Mouse (Mus musculus) lung, embryonic 14.5 days (tissue): Measurements from ENCODE around the gene Rbm34. TPM values are rescaled to one million over a fixed set of nuclear protein-coding genes. Genes with fewer than 3 reads are reported as not detected.

ENCODE experiments used
- ATAC-seq: fragments of 200-750 bp; cut with Nextera tagmentation; 2 replicates; pipeline ENCODE4 v1.8.0; 2017; ENCODE audit warnings: mild to moderate bottlenecking, moderate TSS enrichment, moderate library complexity; ENCODE audit not compliant: insufficient read depth
- DNase-seq: peaks from one replicate; pipeline ENCODE4 v3.0.0-alpha.2; 2015
- H3K27ac ChIP-seq: fragments of 300-500 bp; sonication (generic); 2 replicates; pipeline ENCODE4 v1.5.1; 2014; ENCODE audit warnings: low read depth, mild to moderate bottlenecking, moderate library complexity
- H3K27me3 ChIP-seq: fragments of 300-500 bp; sonication (generic); 2 replicates; pipeline ENCODE4 v1.6.1; 2014; ENCODE audit warnings: low read length, control low read depth; ENCODE audit not compliant: insufficient read depth
- H3K36me3 ChIP-seq: fragments of 300-500 bp; sonication (generic); 2 replicates; pipeline ENCODE4 v1.6.1; 2014; ENCODE audit warnings: control low read depth; ENCODE audit not compliant: insufficient read depth
- H3K4me1 ChIP-seq: fragments of 300-500 bp; sonication (generic); 2 replicates; pipeline ENCODE4 v1.6.1; 2014; ENCODE audit warnings: antibody characterized with exemption, control low read depth; ENCODE audit not compliant: insufficient read depth
- H3K4me2 ChIP-seq: fragments of 300-500 bp; sonication (generic); 2 replicates; pipeline ENCODE4 v1.6.1; 2014; ENCODE audit warnings: mild to moderate bottlenecking
- H3K4me3 ChIP-seq: fragments of 300-500 bp; sonication (generic); 2 replicates; pipeline ENCODE4 v1.5.1; 2014; ENCODE audit warnings: low read depth, low read length
- H3K9ac ChIP-seq: fragments of 300-500 bp; sonication (generic); 2 replicates; pipeline ENCODE4 v1.6.1; 2014
- H3K9me3 ChIP-seq: fragments of 300-500 bp; sonication (generic); 2 replicates; pipeline ENCODE4 v1.6.1; 2016; ENCODE audit warnings: low read depth, low read length, control low read depth
- CTCF ChIP-seq: IDR thresholded peaks from 2 replicates; pipeline ENCODE4 v1.5.1; 2016; ENCODE audit warnings: antibody characterized with exemption, low read depth
- WGBS: fragments of 180-500 bp; shearing (Covaris S2); extraction: QIAGEN DNeasy Blood & Tissue Kit; methylation state at CpG from one replicate; pipeline ENCODE4 v1.1.7; 2014; 5-methylcytosine and 5-hydroxymethylcytosine counted together
- polyA plus RNA-seq: library from polyadenylated mRNA; unstranded; fragments of >200 nt; fragmentation: Nextera tagmentation; extraction: Ambion mirVana; gene quantifications from 2 replicates; pipeline ENCODE4 v1.2.1, GENCODE M21; 2014

The Rbm34 gene
- polyA plus RNA-seq, 1 experiment from 2014 or later = 26.6 TPM

DNA sequence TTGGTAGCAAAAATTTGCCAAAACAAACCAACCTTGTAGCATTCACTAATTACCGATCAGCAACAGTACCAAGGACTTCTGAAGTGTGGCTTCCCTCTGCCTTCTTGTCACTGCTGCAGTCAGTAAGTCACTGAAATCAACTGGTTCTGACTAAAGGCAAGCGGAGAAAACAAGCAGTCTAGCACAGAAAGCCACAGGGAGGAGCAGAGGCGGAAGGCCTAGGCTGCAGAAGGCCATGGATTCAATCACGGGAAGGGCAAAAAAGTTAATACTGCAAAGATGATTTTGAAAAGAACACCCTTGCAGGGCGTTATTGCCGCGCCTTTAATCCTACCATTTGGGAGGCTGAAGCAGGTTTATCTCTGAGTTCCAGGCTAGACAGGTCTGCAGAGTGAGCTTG lies 27.3 kb downstream of the Rbm34 start:
- Histone ChIP-seq H3K4me1 (peaks cover 5% of the 10 kb centered on the region; the same call in 1 of the 2 replicates), H3K27ac (no peak overlapping the region), H3K9me3 (no peaks in the 10 kb centered on the region), H3K4me3 (peak overlapping the region; percentile 85; the same call in 1 of the 2 replicates), H3K9ac (peak overlapping the region; percentile 93), H3K4me2 (peak overlapping the region; percentile 70), H3K27me3 (no peaks in the 10 kb centered on the region), H3K36me3 (peaks cover 26% of the 10 kb centered on the region)
- no peak for ATAC-seq
- 86% methylated on average over 7 of the region's 7 CpGs for WGBS
- no peak for TF ChIP-seq CTCF
- no peak for DNase-seq

DNA sequence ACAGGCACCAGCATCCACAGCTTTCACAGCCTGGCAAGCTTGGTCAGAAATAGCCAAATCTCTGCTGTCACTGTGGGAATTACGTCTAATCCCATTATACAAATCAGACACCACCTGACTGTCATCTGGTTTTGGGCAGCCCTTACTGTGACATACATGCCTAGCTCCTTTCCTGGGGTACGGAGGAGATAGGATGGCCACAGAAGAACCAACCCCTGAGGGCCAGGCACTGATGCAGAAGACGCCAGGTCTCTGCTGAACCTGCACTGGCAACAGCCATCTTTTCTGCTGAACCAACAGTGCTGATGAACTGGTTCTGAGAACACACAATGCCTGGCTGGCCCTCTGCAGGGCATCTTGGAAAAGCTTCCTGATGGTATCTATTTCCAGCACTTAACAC lies 33.5 kb downstream of the Rbm34 start:
- Histone ChIP-seq H3K9me3 (no peaks in the 10 kb centered on the region), H3K27ac (no peak overlapping the region), H3K4me3 (no peak overlapping the region), H3K27me3 (no peaks in the 10 kb centered on the region), H3K4me2 (no peak overlapping the region), H3K4me1 (no peaks in the 10 kb centered on the region), H3K36me3 (peaks cover 71% of the 10 kb centered on the region), H3K9ac (no peak overlapping the region)
- DNase-seq (no peak), ATAC-seq (no peak)
- no peak for TF ChIP-seq CTCF
- WGBS = 88% methylated on average over 3 of the region's 3 CpGs

GRCm38 (mm10) chr8:126935932-126936331 lies 34.9 kb downstream of the Rbm34 start:
- no peak overlapping the region for H3K9ac ChIP-seq
- H3K9me3 ChIP-seq = no peaks in the 10 kb centered on the region
- no peaks in the 10 kb centered on the region for H3K27me3 ChIP-seq
- H3K4me3 ChIP-seq = no peak overlapping the region
- no peaks in the 10 kb centered on the region for H3K4me1 ChIP-seq
- ATAC-seq = no peak
- peaks cover 84% of the 10 kb centered on the region for H3K36me3 ChIP-seq
- H3K4me2 ChIP-seq = no peak overlapping the region
- no peak overlapping the region for H3K27ac ChIP-seq
- no peak for DNase-seq
- TF ChIP-seq CTCF = peak; percentile 64

GRCm38 (mm10) chr8:126935387-126935786 lies 35.5 kb downstream of the Rbm34 start:
- no peak for ATAC-seq
- 92% methylated on average over 2 of the region's 2 CpGs for WGBS
- no peak for TF ChIP-seq CTCF
- Histone ChIP-seq H3K9me3 (no peaks in the 10 kb centered on the region), H3K4me1 (no peaks in the 10 kb centered on the region), H3K9ac (no peak overlapping the region), H3K27ac (no peak overlapping the region), H3K4me3 (no peak overlapping the region), H3K4me2 (no peak overlapping the region), H3K36me3 (peaks cover 89% of the 10 kb centered on the region), H3K27me3 (no peaks in the 10 kb centered on the region)
- DNase-seq = no peak

DNA sequence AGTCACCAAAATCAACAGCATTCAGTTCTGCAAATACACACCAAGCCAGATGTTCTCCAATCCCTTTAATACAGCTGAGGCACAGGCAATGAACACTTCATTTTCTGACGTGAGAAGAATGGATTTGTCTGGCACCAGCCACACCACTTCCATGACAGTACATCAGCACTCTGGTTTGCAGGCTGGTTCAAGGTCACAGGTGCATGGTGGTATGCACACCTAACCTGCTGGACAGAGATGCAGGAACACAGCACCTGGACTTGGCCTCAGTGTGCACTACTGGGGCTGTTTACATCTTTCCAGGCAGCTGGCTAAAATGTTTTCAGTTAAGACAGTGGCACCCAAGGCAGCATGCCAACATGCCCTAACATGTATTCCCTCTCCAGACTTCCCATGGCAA lies 38.2 kb downstream of the Rbm34 start:
- WGBS = 53% methylated on average over 1 of the region's 1 CpGs
- peaks cover 86% of the 10 kb centered on the region for H3K36me3 ChIP-seq
- no peak overlapping the region for H3K9ac ChIP-seq

DNA sequence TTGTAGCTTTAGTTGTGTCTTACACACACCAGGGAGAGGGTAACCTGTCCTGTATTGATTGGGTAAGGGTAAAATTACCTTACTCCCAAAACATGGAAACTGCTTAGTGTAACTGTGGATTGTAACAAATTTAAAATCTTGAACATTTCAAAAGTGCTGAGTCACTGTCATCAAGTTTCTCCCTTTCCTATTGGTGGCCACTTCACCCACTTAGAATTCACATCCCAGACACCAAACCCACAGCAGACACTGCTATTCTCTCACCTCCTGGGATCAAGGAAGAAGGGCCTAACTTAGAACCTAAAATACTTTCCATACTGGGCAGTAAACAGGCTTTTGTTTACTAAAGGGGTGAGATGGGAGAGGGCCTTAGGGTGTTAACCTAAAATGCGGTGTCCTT lies 38.6 kb downstream of the Rbm34 start:
- DNase-seq (no peak), ATAC-seq (no peak)
- H3K9ac ChIP-seq = no peak overlapping the region
- 82% methylated on average over 1 of the region's 1 CpGs for WGBS
- peaks cover 82% of the 10 kb centered on the region for H3K36me3 ChIP-seq
- no peaks in the 10 kb centered on the region for H3K27me3 ChIP-seq
- H3K4me2 ChIP-seq = no peak overlapping the region
- no peaks in the 10 kb centered on the region for H3K4me1 ChIP-seq
- no peak for TF ChIP-seq CTCF
- H3K9me3 ChIP-seq = no peaks in the 10 kb centered on the region
- no peak overlapping the region for H3K4me3 ChIP-seq
- no peak overlapping the region for H3K27ac ChIP-seq

More for the DNA sequence above, 38.2 kb downstream of the Rbm34 start:
- no peak overlapping the region for H3K27ac ChIP-seq
- H3K27me3 ChIP-seq = no peaks in the 10 kb centered on the region
- DNase-seq = no peak
- no peak overlapping the region for H3K4me2 ChIP-seq
- ATAC-seq = no peak
- H3K4me3 ChIP-seq = no peak overlapping the region
- no peaks in the 10 kb centered on the region for H3K9me3 ChIP-seq
- no peaks in the 10 kb centered on the region for H3K4me1 ChIP-seq
- no peak for TF ChIP-seq CTCF

GRCm38 (mm10) chr8:126931720-126932119 lies 39.2 kb downstream of the Rbm34 start:
- Histone ChIP-seq H3K9ac (no peak overlapping the region), H3K4me1 (no peaks in the 10 kb centered on the region), H3K27me3 (no peaks in the 10 kb centered on the region), H3K36me3 (peaks cover 77% of the 10 kb centered on the region), H3K9me3 (no peaks in the 10 kb centered on the region), H3K4me3 (no peak overlapping the region), H3K4me2 (no peak overlapping the region), H3K27ac (no peak overlapping the region)
- ATAC-seq (no peak), DNase-seq (no peak)
- 31% methylated on average over 2 of the region's 2 CpGs for WGBS
- peak; percentile 56 for TF ChIP-seq CTCF

DNA sequence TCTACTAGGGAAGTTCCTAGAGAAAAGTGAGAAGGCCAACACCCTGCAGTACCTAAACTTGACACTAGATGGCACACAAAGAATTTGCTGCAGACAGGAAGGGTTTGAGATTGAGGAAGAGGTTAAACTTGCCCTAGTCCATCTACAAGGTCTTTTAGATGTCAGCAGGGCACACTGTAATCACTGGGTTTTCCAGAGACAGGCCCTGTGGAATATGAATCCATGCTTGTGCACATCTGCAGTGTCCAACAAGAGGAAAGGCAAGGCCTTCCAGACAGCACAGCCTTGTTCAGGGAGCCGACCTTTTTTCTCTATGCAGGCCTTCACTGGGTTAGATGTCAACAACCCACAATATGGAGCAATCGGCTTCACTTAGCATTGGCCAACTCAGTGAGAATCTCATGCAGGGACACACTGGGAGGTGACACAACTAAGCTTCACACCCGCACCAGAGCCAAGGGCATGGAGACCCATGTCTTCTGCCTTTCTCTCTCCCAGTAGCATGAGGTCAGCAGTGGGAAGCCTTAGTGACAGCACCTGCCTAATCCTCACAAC lies 41.2 kb downstream of the Rbm34 start:
- Histone ChIP-seq H3K4me3 (no peak overlapping the region), H3K36me3 (peaks cover 64% of the 10 kb centered on the region), H3K27ac (no peak overlapping the region), H3K27me3 (no peaks in the 10 kb centered on the region), H3K9ac (no peak overlapping the region), H3K4me2 (no peak overlapping the region), H3K4me1 (no peaks in the 10 kb centered on the region), H3K9me3 (no peaks in the 10 kb centered on the region)
- WGBS = 73% methylated on average over 3 of the region's 3 CpGs
- peak; percentile 94 for TF ChIP-seq CTCF
- peak; percentile 88 for DNase-seq
- ATAC-seq = peak; percentile 29; the same call in 1 of the 2 replicates
